Mouse (Mus musculus) kidney, adult 2 months (tissue): ENCODE data around the gene Kcnk4.

Experiments used
- CTCF ChIP-seq: fragments of 200-500 bp; conservative IDR thresholded peaks from 2 replicates; pipeline ENCODE4 v1.5.1; 2011; ENCODE audit warnings: low read depth, mild to moderate bottlenecking, control low read depth, low read length, moderate library complexity, mixed read lengths; ENCODE audit not compliant: insufficient read depth, insufficient read length
- POLR2A ChIP-seq: fragments of 200-500 bp; IDR thresholded peaks from one replicate; pipeline ENCODE4 v1.6.1; 2011; ENCODE audit warnings: low read depth, low read length, control low read depth

GRCm38 (mm10) chr19:6971644-6972043, 37.3 kb upstream of the Kcnk4 start:
- TF ChIP-seq POLR2A (no peak), CTCF (no peak)
